Mouse (Mus musculus): ENCODE measurements around the gene Oog4.
A peak's percentile ranks its signal among the peaks of the same experiment; 100 is the strongest.
"Not testable (repeated sequence)": the region's sequence is repeated elsewhere in the genome, so short reads cannot be mapped to it uniquely, and the experiment has no call there.

The Oog4 gene

GRCm38 (mm10) chr4:143450224-143450623 lies at the start of gene Oog4:
TSS of gene Oog4 (minus strand) at chr4:143450324.
- no peak for DNase-seq

GRCm38 (mm10) chr4:143426770-143427169 lies 23.4 kb downstream of the Oog4 start:
- DNase-seq, result not testable (repeated sequence)

- no peak for DNase-seq
These were observed 36.0 kb downstream of the Oog4 start for GRCm38 (mm10) chr4:143414121-143414520.

GRCm38 (mm10) chr4:143413621-143414020 lies 36.5 kb downstream of the Oog4 start:
- no peak for DNase-seq

- DNase-seq, result peak; percentile 76 to 80
These were observed 37.7 kb downstream of the Oog4 start, which contains the start of gene Pramef8 for GRCm38 (mm10) chr4:143412219-143413092. TSS of gene Pramef8 (plus strand) at chr4:143412426.

GRCm38 (mm10) chr4:143411566-143412218 lies 38.4 kb downstream of the Oog4 start:
- DNase-seq, result no peak

- DNase-seq, result no peak
These were observed 55.9 kb downstream of the Oog4 start, which contains the start of gene Pramel1 for GRCm38 (mm10) chr4:143394181-143394580. TSS of gene Pramel1 (plus strand) at chr4:143394428.

- DNase-seq, result peak in 1 of 2 experiments; percentile 4
These were observed 61.0 kb downstream of the Oog4 start for GRCm38 (mm10) chr4:143388955-143389702.

All from spleen, adult 18-20 months (tissue).